ENCODE assay signal across 8 mouse cellular contexts in the genomic region with DNA sequence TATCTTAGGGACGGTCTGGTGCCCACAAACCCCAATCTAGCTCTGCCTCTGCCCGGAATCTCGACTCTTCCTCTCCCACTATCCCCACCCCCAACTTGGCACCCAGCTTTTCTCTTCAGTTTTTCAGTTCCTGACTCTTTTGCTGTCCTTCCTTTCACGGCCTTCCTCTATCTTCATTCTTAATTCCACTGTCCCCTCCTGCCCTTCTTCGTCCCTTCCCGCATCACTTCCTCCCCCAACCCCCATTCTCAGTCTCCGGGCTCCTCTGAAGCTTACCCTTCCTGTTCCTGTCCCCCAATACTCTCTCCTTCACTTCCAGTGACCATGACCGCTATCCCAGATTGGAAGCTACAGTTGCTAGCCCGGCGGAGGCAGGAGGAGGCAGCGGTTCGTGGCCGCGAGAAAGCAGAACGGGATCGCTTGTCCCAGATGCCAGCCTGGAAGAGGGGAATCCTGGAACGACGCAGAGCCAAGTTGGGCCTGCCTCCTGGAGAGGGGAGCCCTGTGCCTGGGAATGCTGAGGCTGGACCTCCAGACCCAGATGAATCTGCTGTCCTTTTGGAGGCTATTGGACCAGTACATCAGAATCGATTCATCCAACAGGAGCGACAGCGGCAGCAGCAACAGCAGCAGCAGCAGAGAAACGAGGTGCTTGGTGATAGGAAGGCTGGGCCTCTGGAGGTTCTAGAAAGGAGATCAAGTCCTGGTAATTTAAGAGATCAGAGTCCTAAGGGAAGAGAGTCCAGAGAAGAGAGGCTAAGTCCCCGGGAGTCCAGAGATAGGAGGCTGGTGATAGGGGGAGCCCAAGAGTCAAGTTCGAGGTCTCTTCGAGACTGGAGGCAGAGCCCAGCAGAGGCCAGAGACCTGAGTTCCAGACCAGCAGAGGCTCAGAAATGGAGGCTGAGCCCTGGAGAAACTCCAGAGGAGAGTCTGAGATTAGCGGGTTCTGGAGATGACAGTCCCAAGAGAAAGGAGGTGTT. TPM values are rescaled to one million over a fixed set of nuclear protein-coding genes. Genes with fewer than 3 reads are reported as not detected.
DNase-seq lines count a peak whose midpoint lies in the region; ATAC-seq and TF ChIP-seq lines count a peak whose summit lies in the region.

No protein-coding gene starts in this region.

- H3K9ac ChIP-seq in hindbrain, embryonic 12.5 days, result peak overlapping the region; percentile 85
- H3K9ac ChIP-seq in liver, embryonic 12.5 days, result peak overlapping the region; percentile 66

- peaks cover 7% of the 10 kb centered on the region; the same call in 1 of the 2 replicates for H3K4me1 ChIP-seq in embryonic fibroblast, embryonic 13.5 days (ENCODE audit: control insufficient read depth, insufficient read depth, low read length)
- peaks cover 55% of the 10 kb centered on the region for H3K4me1 ChIP-seq in hindbrain, embryonic 12.5 days
- H3K4me1 ChIP-seq in liver, embryonic 12.5 days, result peaks cover 77% of the 10 kb centered on the region

- WGBS in hindbrain, embryonic 12.5 days, result 10% methylated on average over 26 of the region's 26 CpGs
- WGBS in liver, embryonic 12.5 days (ENCODE audit: insufficient replicate concordance), result 4% methylated on average over 26 of the region's 26 CpGs

- H3K27ac ChIP-seq in embryonic fibroblast, embryonic 13.5 days (ENCODE audit: insufficient read depth, low read length), result peak overlapping the region; percentile 99
- H3K27ac ChIP-seq in hindbrain, embryonic 12.5 days, result peak overlapping the region; percentile 94
- H3K27ac ChIP-seq in liver, embryonic 12.5 days, result peak overlapping the region; percentile 78

- TF ChIP-seq POLR2A in embryonic fibroblast, embryonic 13.5 days (IDR thresholded peaks at IDR 0.05; ENCODE audit: low read depth, low read length), result 0 out of 2 replicates have a peak, but pooled peaks have one; percentile 11

- H3K9me3 ChIP-seq in hindbrain, embryonic 12.5 days (replicated peaks), result peaks cover 6% of the 10 kb centered on the region; the same call in 1 of the 2 replicates
- peaks cover 6% of the 10 kb centered on the region; the same call in 1 of the 2 replicates for H3K9me3 ChIP-seq in liver, embryonic 12.5 days (replicated peaks)

- H3K27me3 ChIP-seq in hindbrain, embryonic 12.5 days, result no peaks in the 10 kb centered on the region
- peaks cover 70% of the 10 kb centered on the region for H3K27me3 ChIP-seq in liver, embryonic 12.5 days (replicated peaks)

- H3K36me3 ChIP-seq in hindbrain, embryonic 12.5 days, result peaks cover 14% of the 10 kb centered on the region
- H3K36me3 ChIP-seq in liver, embryonic 12.5 days, result peaks cover 7% of the 10 kb centered on the region

- no peak for ATAC-seq in hindbrain, embryonic 12.5 days (ENCODE audit: low FRiP score)
- ATAC-seq in liver, embryonic 12.5 days, result no peak

- peak overlapping the region; percentile 95 for H3K4me3 ChIP-seq in embryonic fibroblast, embryonic 13.5 days (ENCODE audit: insufficient read depth, low read length)
- peak overlapping the region; percentile 75 for H3K4me3 ChIP-seq in hindbrain, embryonic 12.5 days
- H3K4me3 ChIP-seq in liver, embryonic 12.5 days, result peak overlapping the region; percentile 61

- DNase-seq in 3134 (ENCODE audit: extremely low read depth, insufficient read length, low spot score) (peak; percentile 64), ES-CJ7 (ENCODE audit: low read depth, low spot score) (peak; percentile 61)
- peak; percentile 52 to 61 for DNase-seq in natural killer cell, adult 2 months (ENCODE audit: low spot score in 2 of 2)
- DNase-seq in thymus, postnatal 4 days, result peak; percentile 73
- DNase-seq in cerebellum, adult 9-11 months, result no peak

- TF ChIP-seq CTCF in embryonic fibroblast, embryonic 13.5 days (IDR thresholded peaks at IDR 0.05; ENCODE audit: borderline replicate concordance, insufficient read depth, low read length), result no peak

- H3K4me2 ChIP-seq in hindbrain, embryonic 12.5 days (replicated peaks), result peak overlapping the region; percentile 99
- peak overlapping the region; percentile 91 for H3K4me2 ChIP-seq in liver, embryonic 12.5 days

RNA-seq across cellular contexts. Expression of gene Ppp1r18, which starts 1.8 kb away (rescaled TPM):
- polyA plus RNA-seq in embryonic fibroblast, embryonic 13.5 days (2011; ENCODE audit: insufficient read length, low read depth, missing spikeins), result 92.1 and 115 TPM in 2 replicates
- 31.5 and 32.3 TPM in 2 replicates for polyA plus RNA-seq in hindbrain, embryonic 12.5 days (2016; fragmentation: Nextera tagmentation; extraction: Ambion mirVana)
- polyA plus RNA-seq in liver, embryonic 12.5 days (2016; fragmentation: Nextera tagmentation; extraction: Ambion mirVana), result 11.9 and 12.6 TPM in 2 replicates

RNA-seq across cellular contexts. Expression of gene Nrm, which starts 6.1 kb away (rescaled TPM):
- polyA plus RNA-seq in embryonic fibroblast, embryonic 13.5 days (2011; ENCODE audit: insufficient read length, low read depth, missing spikeins), result 9.8 and 15.5 TPM in 2 replicates
- polyA plus RNA-seq in hindbrain, embryonic 12.5 days (2016; fragmentation: Nextera tagmentation; extraction: Ambion mirVana), result 36.0 and 36.9 TPM in 2 replicates
- polyA plus RNA-seq in liver, embryonic 12.5 days (2016; fragmentation: Nextera tagmentation; extraction: Ambion mirVana), result 29.5 and 29.8 TPM in 2 replicates

RNA-seq across cellular contexts. Expression of gene Dhx16, which starts 12.4 kb away (rescaled TPM):
- polyA plus RNA-seq in embryonic fibroblast, embryonic 13.5 days (2011; ENCODE audit: insufficient read length, low read depth, missing spikeins), result 40.5 and 41.1 TPM in 2 replicates
- polyA plus RNA-seq in hindbrain, embryonic 12.5 days (2016; fragmentation: Nextera tagmentation; extraction: Ambion mirVana), result 45.2 and 46.0 TPM in 2 replicates
- polyA plus RNA-seq in liver, embryonic 12.5 days (2016; fragmentation: Nextera tagmentation; extraction: Ambion mirVana), result 50.7 and 52.8 TPM in 2 replicates

RNA-seq across cellular contexts. Expression of gene Mdc1, which starts 25.9 kb away (rescaled TPM):
- 30.4 and 31.8 TPM in 2 replicates for polyA plus RNA-seq in embryonic fibroblast, embryonic 13.5 days (2011; ENCODE audit: insufficient read length, low read depth, missing spikeins)
- 14.4 and 18.2 TPM in 2 replicates for polyA plus RNA-seq in hindbrain, embryonic 12.5 days (2016; fragmentation: Nextera tagmentation; extraction: Ambion mirVana)
- polyA plus RNA-seq in liver, embryonic 12.5 days (2016; fragmentation: Nextera tagmentation; extraction: Ambion mirVana), result 14.2 and 15.0 TPM in 2 replicates

RNA-seq across cellular contexts. Expression of gene Tubb5, which starts 29.1 kb away (rescaled TPM):
- polyA plus RNA-seq in embryonic fibroblast, embryonic 13.5 days (2011; ENCODE audit: insufficient read length, low read depth, missing spikeins), result 856 and 947 TPM in 2 replicates
- polyA plus RNA-seq in hindbrain, embryonic 12.5 days (2016; fragmentation: Nextera tagmentation; extraction: Ambion mirVana), result 1,505 and 1,511 TPM in 2 replicates
- polyA plus RNA-seq in liver, embryonic 12.5 days (2016; fragmentation: Nextera tagmentation; extraction: Ambion mirVana), result 577 and 600 TPM in 2 replicates
